Mouse (Mus musculus) gastrocnemius, adult 18-20 months (tissue): ENCODE measurements around the gene Kctd13. TPM values are rescaled to one million over a fixed set of nuclear protein-coding genes. Genes with fewer than 3 reads are reported as not detected.

Experiments used
- DNase-seq: peaks from one replicate; pipeline ENCODE4 v3.0.0; 2021; ENCODE audit warnings: low spot score
- total RNA-seq, 2 experiments: library from RNA; stranded (reverse); gene quantifications; 2 replicates each; pipeline ENCODE4 v1.2.3; 2021

The Kctd13 gene
- total RNA-seq, 2 experiments from 2014 or later: 2.6 to 2.7 TPM

GRCm38 (mm10) chr7:126941171-126941570 lies 12.5 kb downstream of the Kctd13 start:
- DNase-seq: no peak

GRCm38 (mm10) chr7:126941801-126942200 lies 13.1 kb downstream of the Kctd13 start:
- no peak for DNase-seq

DNA sequence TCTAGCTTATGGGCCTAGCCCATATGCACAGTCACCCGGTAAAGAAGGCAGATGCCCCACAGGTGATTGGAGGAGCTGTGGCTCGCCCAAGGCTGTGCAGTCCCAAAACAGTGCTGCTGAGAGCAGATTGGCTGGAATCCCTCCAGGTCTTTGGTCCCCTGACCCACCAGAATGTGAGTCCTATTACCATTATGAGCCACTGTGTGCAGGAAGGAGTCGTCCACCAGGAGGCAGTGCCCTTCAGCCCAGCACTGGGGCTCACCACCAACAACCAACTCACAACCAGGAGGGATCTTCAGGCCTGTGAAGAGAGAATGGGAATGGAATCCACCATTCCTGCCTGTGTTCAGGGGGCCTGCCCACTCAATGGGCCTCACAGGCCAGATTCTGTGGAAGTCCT lies 17.9 kb downstream of the Kctd13 start:
- DNase-seq: no peak

DNA sequence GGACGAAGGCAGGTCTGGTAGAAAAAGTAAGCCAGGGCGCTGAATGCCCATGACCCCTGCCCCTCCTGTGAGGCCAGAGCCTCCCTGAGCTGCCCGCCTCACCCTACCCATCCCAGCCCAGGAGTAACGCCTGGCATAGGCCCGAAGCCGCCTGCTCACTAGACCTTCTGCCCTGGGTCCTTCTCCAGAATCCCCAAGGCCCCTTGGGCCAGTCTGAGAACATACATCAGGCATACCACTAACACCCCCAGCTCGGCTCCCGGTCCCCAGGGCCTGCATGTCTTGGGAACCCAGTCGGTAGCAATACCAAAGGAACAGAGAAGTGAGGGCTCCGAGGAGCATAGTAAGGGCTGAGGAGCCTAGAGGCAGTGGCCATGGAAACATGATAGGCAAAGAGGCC lies 19.9 kb downstream of the Kctd13 start:
- DNase-seq: no peak

GRCm38 (mm10) chr7:126949403-126949792 lies 20.7 kb downstream of the Kctd13 start, which contains the start of gene Asphd1:
TSS of gene Asphd1 (minus strand) at chr7:126949582.
- no peak for DNase-seq

GRCm38 (mm10) chr7:126949793-126950646 lies 21.3 kb downstream of the Kctd13 start, which contains the start of gene Sez6l2:
TSS of gene Sez6l2 (plus strand) at chr7:126950563.
- peak; percentile 83 for DNase-seq

DNA sequence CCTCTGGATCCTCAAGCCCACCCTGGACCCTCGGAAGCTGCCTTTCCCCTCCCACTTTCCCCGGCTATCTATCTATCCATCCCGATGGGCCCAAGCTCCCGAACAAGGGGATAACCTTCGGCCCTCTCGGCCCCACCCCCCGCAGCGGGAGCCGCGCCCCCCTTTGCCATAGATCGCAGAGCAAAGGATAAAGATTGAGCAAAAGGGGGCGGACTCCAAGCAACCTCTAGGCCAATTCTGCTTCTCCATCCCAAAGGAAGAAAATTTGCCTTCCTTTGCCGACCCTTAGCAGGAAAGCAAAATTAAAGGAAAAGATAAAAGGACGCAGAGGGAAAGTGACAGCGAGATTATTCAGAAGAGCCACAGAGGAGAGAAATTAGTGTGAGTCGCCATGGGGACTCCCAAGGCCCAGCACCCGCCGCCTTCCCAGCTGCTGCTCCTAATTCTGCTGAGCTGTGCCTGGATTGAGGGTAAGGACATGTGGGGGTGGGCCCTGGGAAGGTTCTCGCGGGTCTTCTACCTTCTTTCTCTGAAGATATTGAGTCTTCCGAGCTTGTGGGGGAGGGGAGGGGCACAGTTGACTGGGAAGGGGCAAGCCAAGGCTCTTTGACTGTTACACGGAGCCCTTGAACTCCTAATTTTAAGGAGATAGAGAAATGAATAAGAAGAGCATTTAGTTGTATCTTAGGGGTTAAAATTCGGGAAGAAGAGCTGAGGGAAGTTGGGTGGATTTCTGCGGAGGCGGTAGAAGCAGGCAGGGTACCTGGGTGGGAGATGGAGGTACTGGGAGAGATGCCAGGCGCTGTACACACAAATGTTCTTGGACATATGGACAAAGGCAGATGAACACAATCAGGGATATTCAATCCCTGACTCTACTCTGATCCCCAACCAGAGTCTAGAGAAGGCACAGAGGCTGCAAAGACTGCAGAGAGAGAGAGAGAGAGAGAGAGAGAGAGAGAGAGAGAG lies 22.3 kb downstream of the Kctd13 start:
- DNase-seq: no peak

DNA sequence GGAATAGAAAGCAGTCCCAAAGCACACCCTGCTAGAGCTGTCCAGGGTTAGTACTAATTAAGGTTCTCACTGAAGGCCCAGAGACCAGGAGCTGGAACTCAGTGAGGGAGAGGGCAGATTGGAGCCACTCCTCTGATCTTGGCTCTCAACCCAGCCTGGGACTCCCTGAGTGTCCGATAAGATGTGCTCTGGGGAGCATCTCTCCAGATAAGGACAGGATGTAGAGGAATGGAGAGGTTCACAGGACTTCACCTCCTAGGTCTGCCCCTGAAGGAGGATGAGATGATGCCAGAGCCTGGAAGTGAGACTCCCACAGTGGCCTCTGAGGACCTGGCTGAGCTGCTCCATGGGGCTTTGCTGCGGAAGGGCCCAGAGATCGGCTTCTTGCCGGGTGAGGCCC lies 23.1 kb downstream of the Kctd13 start:
- no peak for DNase-seq

- DNase-seq: no peak
These were observed 24.0 kb downstream of the Kctd13 start for GRCm38 (mm10) chr7:126952646-126953045.

GRCm38 (mm10) chr7:126955125-126955524 lies 26.4 kb downstream of the Kctd13 start:
- DNase-seq: no peak

- no peak for DNase-seq
These were observed 31.1 kb downstream of the Kctd13 start for GRCm38 (mm10) chr7:126959780-126960179.

DNA sequence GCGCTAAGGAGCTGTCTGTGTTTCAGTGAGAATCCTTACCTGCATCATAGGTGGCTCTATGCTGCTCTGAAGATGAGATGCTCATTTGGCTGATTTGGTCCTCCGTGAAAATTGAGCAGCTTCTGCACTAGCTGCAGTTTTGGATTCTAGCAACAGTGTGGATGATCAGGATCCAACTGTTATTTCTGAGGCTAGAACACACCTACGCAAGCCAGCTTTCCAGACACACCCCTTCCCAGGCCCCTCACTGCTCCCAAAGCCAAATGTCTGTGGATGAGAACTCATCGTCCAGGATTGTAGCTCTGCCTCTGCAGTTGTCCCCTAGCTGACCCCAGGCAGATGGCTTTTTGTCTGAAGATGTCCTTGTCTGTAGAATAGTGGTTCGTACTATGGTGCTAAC lies 32.4 kb downstream of the Kctd13 start:
- no peak for DNase-seq

DNA sequence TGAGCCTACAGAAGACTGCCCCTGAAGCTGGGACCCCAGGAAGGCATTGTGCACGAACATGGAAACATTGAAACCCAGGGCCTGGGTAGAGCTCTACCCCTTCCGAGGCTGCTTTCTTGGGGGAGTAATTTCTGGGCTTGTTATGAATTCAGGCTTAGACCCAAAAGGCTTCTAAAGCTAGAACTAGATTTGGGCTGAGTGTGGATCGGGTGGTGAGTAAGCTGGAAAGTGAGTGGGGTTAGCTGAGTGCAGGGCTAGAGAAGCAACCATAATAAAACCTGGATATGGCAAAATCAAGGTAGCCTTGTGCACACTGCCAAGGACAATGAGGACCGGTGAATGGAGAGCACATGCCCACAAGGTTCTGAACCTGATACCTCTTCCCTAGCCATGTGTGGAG lies 33.3 kb downstream of the Kctd13 start:
- no peak for DNase-seq

GRCm38 (mm10) chr7:126963548-126964286 lies 35.0 kb downstream of the Kctd13 start:
- DNase-seq: no peak

GRCm38 (mm10) chr7:126965568-126965967 lies 36.9 kb downstream of the Kctd13 start:
- DNase-seq: no peak

GRCm38 (mm10) chr7:126967361-126967760 lies 38.7 kb downstream of the Kctd13 start:
- no peak for DNase-seq

DNA sequence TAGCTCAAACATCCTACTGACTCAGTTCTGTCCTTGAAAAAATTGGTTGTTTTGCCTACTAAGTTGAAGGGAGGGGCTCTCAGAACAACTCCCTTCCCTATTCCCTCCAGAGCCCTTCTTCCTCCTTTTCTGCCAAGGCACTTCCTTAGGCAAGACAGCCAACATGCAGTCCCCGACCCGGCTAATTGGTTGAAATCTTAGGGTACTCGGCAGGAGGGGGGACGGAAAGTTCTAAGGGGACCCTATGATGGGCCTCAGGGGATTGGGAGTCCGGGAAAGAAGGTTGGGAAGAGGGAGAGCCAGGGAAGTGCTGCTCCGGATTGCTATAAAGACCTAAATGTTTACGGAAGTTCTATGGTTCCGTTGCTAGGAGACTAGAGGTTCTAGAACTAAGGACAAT lies 46.8 kb downstream of the Kctd13 start:
- peak; percentile 50 for DNase-seq

DNA sequence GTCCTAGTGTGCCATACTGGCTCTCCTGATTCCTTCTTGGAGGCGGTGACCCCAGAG lies 47.0 kb downstream of the Kctd13 start, which contains the start of gene Cdipt:
TSS of gene Cdipt (plus strand) at position 22 of the 57 bp plus-strand sequence.
- no peak for DNase-seq

DNA sequence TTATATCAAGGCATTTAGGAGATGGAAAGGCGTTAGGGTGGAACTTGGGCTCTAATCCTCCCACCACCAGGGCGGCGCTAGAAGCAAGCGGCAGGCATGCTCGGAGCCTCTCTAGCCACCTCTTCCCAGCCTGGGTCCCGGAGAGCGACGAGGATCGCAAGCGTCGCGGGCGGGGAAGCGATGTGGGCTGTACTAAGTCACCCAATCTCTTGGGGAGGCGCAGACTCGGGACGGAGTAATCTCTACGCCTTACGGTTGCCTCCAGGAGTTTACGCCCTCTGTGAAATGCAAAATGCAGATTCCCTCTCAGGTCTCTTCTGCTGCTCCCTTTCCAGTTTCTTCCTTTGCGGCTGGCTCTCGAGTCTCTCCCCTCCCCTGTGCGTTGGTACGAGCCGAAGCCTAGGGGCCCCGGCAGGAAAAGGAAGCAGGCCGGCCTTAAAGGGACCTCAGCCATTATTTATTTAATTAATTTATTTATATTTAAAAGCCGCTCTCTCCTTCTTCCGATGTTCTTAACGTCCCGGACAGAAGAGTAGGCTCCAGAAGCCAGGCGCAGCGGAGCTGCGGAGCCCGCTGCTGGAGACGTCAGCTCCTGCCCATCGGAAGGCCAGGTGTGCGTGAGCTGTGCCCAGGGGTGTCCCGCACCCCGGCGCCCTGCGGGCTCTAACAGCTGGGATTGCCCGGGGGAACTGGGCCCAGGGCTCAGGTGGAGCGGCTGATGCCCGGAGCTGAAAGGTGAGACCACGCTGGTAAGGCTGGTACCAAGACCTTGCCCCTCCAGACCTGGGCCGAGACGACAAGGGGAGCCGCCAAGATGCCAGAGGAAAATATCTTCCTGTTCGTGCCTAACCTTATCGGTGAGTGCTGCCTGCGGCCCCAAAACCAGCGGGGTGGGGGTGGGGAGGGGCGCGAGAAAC lies 47.5 kb downstream of the Kctd13 start, which contains the start of gene Cdiptos:
TSS of gene Cdiptos (minus strand) at position 149 of the 917 bp plus-strand sequence.
- peak; percentile 96 for DNase-seq

- DNase-seq: no peak
These were observed 48.3 kb downstream of the Kctd13 start for GRCm38 (mm10) chr7:126976878-126977459.
